Mouse (Mus musculus) intestine, postnatal 0 days (tissue): ENCODE measurements around the gene Dtx3l. TPM values are rescaled to one million over a fixed set of nuclear protein-coding genes. Genes with fewer than 3 reads are reported as not detected.
"Not testable (repeated sequence)": the region's sequence is repeated elsewhere in the genome, so short reads cannot be mapped to it uniquely, and the experiment has no call there.

Source experiments
- ATAC-seq: fragments of 200-750 bp; cut with Nextera tagmentation; 2 replicates; pipeline ENCODE4 v1.8.0; 2017; ENCODE audit warnings: mild to moderate bottlenecking, moderate TSS enrichment, moderate library complexity
- H3K27ac ChIP-seq: fragments of 300-500 bp; sonication (generic); 2 replicates; pipeline ENCODE4 v1.5.1; 2014; ENCODE audit warnings: mild to moderate bottlenecking, low read depth, low read length, moderate library complexity
- H3K27me3 ChIP-seq: fragments of 300-500 bp; sonication (generic); replicated peaks from 2 replicates; pipeline ENCODE4 v1.6.1; 2014; ENCODE audit warnings: low read length, mixed read lengths; ENCODE audit not compliant: control insufficient read depth, insufficient read depth
- H3K36me3 ChIP-seq: fragments of 300-500 bp; sonication (generic); 2 replicates; pipeline ENCODE4 v1.6.1; 2014; ENCODE audit warnings: mild to moderate bottlenecking, moderate library complexity; ENCODE audit not compliant: control insufficient read depth, insufficient read depth
- H3K4me1 ChIP-seq: fragments of 300-500 bp; sonication (generic); replicated peaks from 2 replicates; pipeline ENCODE4 v1.6.1; 2014; ENCODE audit warnings: antibody characterized with exemption, low read length, mixed read lengths; ENCODE audit not compliant: control insufficient read depth, insufficient read depth
- H3K4me2 ChIP-seq: fragments of 300-500 bp; sonication (generic); replicated peaks from 2 replicates; pipeline ENCODE4 v1.6.1; 2014; ENCODE audit warnings: low read depth, mild to moderate bottlenecking, moderate library complexity
- H3K4me3 ChIP-seq: fragments of 300-500 bp; sonication (generic); 2 replicates; pipeline ENCODE4 v1.5.1; 2014; ENCODE audit warnings: low read depth, low read length
- H3K9ac ChIP-seq: fragments of 300-500 bp; sonication (generic); 2 replicates; pipeline ENCODE4 v1.6.1; 2014; ENCODE audit warnings: mild to moderate bottlenecking, low read depth, low read length
- H3K9me3 ChIP-seq: fragments of 300-500 bp; sonication (generic); 2 replicates; pipeline ENCODE4 v1.6.1; 2016; ENCODE audit warnings: mixed run types; ENCODE audit not compliant: control insufficient read depth
- CTCF ChIP-seq: sonication (generic); IDR thresholded peaks from 2 replicates; pipeline ENCODE4 v1.5.1; 2016; ENCODE audit warnings: low read depth, mild to moderate bottlenecking, control low read depth, antibody characterized with exemption, moderate library complexity
- WGBS: fragments of 180-500 bp; shearing (Covaris S2); extraction: QIAGEN DNeasy Blood & Tissue Kit; methylation state at CpG from one replicate; pipeline ENCODE4 v1.1.7; 2014; 5-methylcytosine and 5-hydroxymethylcytosine counted together
- polyA plus RNA-seq: library from polyadenylated mRNA; unstranded; fragments of >200 nt; fragmentation: Nextera tagmentation; extraction: Ambion mirVana; gene quantifications from 2 replicates; pipeline ENCODE4 v1.2.1, GENCODE M21; 2015

Dtx3l gene
- polyA plus RNA-seq, 1 experiment from 2014 or later, result 10.6 TPM

GRCm38 (mm10) chr16:35981363-35981821 is 42.4 kb upstream of the Dtx3l start:
- 52% methylated on average over 19 of the region's 19 CpGs for WGBS
- H3K27ac ChIP-seq, result no peak overlapping the region
- peak; percentile 100 for ATAC-seq
- no peaks in the 10 kb centered on the region for H3K36me3 ChIP-seq
- TF ChIP-seq CTCF, result no peak
- H3K4me3 ChIP-seq, result no peak overlapping the region
- no peak overlapping the region; the same call in 1 of the 2 replicates for H3K4me2 ChIP-seq
- H3K4me1 ChIP-seq, result no peaks in the 10 kb centered on the region
- H3K9me3 ChIP-seq, result no peaks in the 10 kb centered on the region
- H3K9ac ChIP-seq, result no peak overlapping the region
- no peaks in the 10 kb centered on the region for H3K27me3 ChIP-seq

GRCm38 (mm10) chr16:35978450-35978849 is 39.5 kb upstream of the Dtx3l start, which contains the start of gene Kpna1:
Kpna1 (plus strand) TSS chr16:35978750.
- H3K36me3 ChIP-seq, H3K27ac ChIP-seq, H3K9ac ChIP-seq, H3K9me3 ChIP-seq, H3K4me3 ChIP-seq, H3K27me3 ChIP-seq, ATAC-seq, H3K4me1 ChIP-seq, H3K4me2 ChIP-seq: not testable (repeated sequence)
- 100% methylated on average over 1 of the region's 1 CpGs for WGBS

GRCm38 (mm10) chr16:35974021-35974420 is 35.1 kb upstream of the Dtx3l start:
- 0 out of 2 replicates have a peak, but pooled peaks have one; percentile 8 for ATAC-seq
- TF ChIP-seq CTCF, result no peak
- Histone ChIP-seq H3K4me3 (no peak overlapping the region), H3K27me3 (no peaks in the 10 kb centered on the region), H3K9ac (no peak overlapping the region), H3K36me3 (peaks cover 36% of the 10 kb centered on the region), H3K4me1 (no peaks in the 10 kb centered on the region), H3K4me2 (no peak overlapping the region), H3K27ac (no peak overlapping the region), H3K9me3 (no peaks in the 10 kb centered on the region)
- WGBS, result 27% methylated on average over 1 of the region's 1 CpGs

- 16% methylated on average over 2 of the region's 2 CpGs for WGBS
- Histone ChIP-seq H3K4me2 (no peak overlapping the region), H3K36me3 (peaks cover 55% of the 10 kb centered on the region), H3K4me1 (no peaks in the 10 kb centered on the region), H3K4me3 (no peak overlapping the region), H3K9me3 (no peaks in the 10 kb centered on the region), H3K9ac (no peak overlapping the region), H3K27me3 (no peaks in the 10 kb centered on the region), H3K27ac (no peak overlapping the region)
- ATAC-seq, result no peak
- no peak for TF ChIP-seq CTCF
These were observed 29.2 kb upstream of the Dtx3l start for GRCm38 (mm10) chr16:35968149-35968548.

- 83% methylated on average over 4 of the region's 4 CpGs for WGBS
- ATAC-seq, result no peak
- Histone ChIP-seq H3K27me3 (no peaks in the 10 kb centered on the region), H3K4me1 (no peaks in the 10 kb centered on the region), H3K9ac (no peak overlapping the region), H3K9me3 (no peaks in the 10 kb centered on the region), H3K27ac (no peak overlapping the region), H3K4me2 (no peak overlapping the region), H3K4me3 (no peak overlapping the region), H3K36me3 (peaks cover 49% of the 10 kb centered on the region)
- TF ChIP-seq CTCF, result peak; percentile 55
These were observed 28.4 kb upstream of the Dtx3l start for GRCm38 (mm10) chr16:35967319-35967718.

- ATAC-seq, result no peak
- no peak overlapping the region for H3K9ac ChIP-seq
- 63% methylated on average over 5 of the region's 5 CpGs for WGBS
- H3K36me3 ChIP-seq, result peaks cover 43% of the 10 kb centered on the region
- H3K4me2 ChIP-seq, result no peak overlapping the region
- H3K27me3 ChIP-seq, result no peaks in the 10 kb centered on the region
- no peaks in the 10 kb centered on the region for H3K9me3 ChIP-seq
- no peak for TF ChIP-seq CTCF
- H3K4me3 ChIP-seq, result no peak overlapping the region
- no peak overlapping the region for H3K27ac ChIP-seq
- H3K4me1 ChIP-seq, result no peaks in the 10 kb centered on the region
These were observed 27.6 kb upstream of the Dtx3l start for GRCm38 (mm10) chr16:35966411-35967115.

- not testable (repeated sequence) for H3K9me3 ChIP-seq, H3K4me3 ChIP-seq, H3K4me2 ChIP-seq, H3K27me3 ChIP-seq, ATAC-seq, H3K4me1 ChIP-seq, H3K27ac ChIP-seq, H3K9ac ChIP-seq
- WGBS, result 76% methylated on average over 2 of the region's 4 CpGs
- H3K36me3 ChIP-seq, result peaks cover 37% of the 10 kb centered on the region
These were observed 27.0 kb upstream of the Dtx3l start for GRCm38 (mm10) chr16:35965991-35966390.
